Mouse (Mus musculus) liver, postnatal 0 days (tissue): ENCODE data around the gene Pgap3.

ENCODE experiments used
- CTCF ChIP-seq: sonication (generic); IDR thresholded peaks from 2 replicates; pipeline ENCODE4 v1.5.1; 2016; ENCODE audit warnings: antibody characterized with exemption, low read depth
- EP300 ChIP-seq: IDR thresholded peaks from 2 replicates; pipeline ENCODE4 v1.6.1; 2016; ENCODE audit warnings: antibody characterized with exemption, low read depth, mild to moderate bottlenecking

- TF ChIP-seq CTCF (no peak), EP300 (no peak)
Measured at GRCm38 (mm10) chr11:98426592-98426991, 26.3 kb upstream of the Pgap3 start.
